Mouse (Mus musculus) kidney, postnatal 36 days (tissue): ENCODE results near the gene Aadac.

Experiments used
- DNase-seq, 2 experiments: peaks; one replicate each; pipeline ENCODE4 v3.0.0; 2021 to 2022; ENCODE audit warnings: mixed read lengths in 2 of 2

The Aadac gene

DNA sequence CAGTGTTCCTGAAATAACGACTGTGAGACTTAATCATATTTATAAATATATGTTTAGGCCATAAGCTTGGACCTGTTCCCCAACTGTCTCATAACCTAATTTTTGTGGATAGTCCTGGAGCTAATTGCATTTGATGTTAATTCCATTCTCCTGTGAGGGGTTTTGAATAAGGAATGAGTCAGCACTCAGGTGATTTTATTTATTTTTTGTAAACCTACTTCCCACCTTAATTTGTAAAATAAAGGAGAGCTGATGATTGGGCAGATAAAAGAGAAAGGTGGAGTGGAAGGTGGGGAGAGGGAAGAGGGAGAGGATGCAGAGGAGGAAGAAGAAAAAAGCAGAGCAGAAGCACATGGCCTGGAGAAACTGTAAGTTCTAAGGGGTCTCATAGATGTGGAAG lies at the start of gene Aadac:
Gene Aadac (plus strand): TSS at position 301 of the 400 bp plus-strand sequence.
- no peak for DNase-seq

DNA sequence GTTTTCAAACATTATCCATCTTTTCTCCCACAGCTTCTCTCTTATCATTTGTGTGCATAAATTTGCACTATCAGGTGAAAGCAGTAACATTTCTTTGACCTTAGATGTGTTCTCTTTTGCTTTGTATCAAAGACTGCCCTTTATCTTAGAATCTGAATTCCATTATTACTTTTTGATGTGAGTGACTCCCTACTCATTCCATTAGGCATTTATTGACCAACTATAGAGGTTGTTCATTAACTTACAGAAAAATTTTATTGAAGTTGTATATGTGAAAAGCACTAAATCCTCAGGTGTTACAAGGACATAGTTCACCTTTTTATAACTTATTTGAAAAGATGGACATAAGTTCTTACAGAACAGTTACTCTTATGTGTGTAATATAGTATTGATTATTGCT lies 21.9 kb upstream of the Aadac start:
- DNase-seq: no peak

DNA sequence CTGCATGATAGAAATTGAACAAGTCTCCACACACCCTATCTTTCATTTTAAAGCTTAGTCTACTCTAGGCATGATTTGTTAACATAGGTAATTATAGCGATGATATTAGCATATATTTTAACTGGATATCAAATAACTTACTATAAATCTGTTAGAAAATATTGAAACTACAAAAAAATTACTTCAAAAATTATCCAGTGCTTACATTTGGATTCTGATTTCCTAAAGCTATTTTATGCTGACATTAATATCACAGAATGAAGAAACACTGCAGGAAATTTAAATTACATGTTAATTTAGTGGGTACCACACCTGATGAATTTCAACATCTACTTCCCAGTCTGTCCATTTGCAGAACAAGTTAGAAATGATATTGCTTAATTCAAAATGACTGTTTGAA lies 19.1 kb upstream of the Aadac start, which contains the start of gene Aadacl2:
Gene Aadacl2 (plus strand): TSS at position 301 of the 400 bp plus-strand sequence.
- no peak for DNase-seq

DNA sequence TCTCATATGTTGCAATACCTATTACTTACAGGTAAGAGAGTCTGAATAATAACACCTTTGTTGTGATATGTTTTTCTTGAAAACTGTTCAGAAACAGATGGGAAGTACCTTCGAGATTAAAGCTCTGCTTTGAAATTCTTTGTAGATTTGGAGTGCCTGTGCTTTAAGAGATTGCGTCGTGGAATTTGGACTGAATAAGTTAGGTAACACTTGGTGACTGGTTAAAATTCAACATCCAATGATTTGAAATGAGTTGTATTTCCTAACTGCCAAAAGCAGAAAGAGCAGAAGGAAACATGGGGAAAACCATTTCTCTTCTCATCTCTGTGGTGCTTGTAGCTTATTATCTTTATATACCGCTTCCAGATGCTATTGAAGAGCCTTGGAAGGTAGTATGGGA lies 6.0 kb downstream of the Aadac start:
- peak; percentile 4 to 68 for DNase-seq

DNA sequence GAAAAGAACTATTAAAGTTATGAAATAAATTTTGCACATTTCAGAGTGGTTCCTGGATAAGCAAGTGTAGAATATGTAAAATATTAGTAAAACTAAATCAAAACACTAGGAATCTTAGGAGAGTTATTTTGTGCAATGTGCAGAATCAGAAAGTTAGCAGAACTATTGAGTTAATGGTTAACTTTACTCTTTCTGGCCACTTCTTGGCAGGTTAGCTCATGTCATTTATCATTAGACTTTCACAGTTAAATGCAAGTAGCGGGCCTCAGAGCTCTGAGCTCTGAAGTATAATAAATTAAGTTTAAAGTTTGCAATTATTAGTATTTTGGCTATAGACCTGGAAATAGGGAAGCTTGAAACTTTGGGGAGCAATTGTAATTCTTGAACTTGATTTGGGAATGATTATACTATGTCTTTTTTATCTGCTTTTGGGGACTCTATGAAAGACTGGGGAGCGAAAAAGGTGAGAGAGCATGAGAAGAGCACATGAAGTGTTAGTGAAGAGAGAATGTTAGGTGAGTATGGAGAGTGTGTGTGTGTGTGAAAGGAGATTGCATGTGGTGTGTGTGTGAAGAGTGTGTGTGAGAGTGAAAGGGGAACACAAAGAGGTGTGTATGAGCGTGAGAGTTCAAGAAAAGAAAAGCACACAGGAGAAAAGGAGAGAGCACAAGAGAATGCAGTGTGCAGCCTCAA lies 20.9 kb downstream of the Aadac start:
- peak in 1 of 2 experiments; percentile 41 for DNase-seq

DNA sequence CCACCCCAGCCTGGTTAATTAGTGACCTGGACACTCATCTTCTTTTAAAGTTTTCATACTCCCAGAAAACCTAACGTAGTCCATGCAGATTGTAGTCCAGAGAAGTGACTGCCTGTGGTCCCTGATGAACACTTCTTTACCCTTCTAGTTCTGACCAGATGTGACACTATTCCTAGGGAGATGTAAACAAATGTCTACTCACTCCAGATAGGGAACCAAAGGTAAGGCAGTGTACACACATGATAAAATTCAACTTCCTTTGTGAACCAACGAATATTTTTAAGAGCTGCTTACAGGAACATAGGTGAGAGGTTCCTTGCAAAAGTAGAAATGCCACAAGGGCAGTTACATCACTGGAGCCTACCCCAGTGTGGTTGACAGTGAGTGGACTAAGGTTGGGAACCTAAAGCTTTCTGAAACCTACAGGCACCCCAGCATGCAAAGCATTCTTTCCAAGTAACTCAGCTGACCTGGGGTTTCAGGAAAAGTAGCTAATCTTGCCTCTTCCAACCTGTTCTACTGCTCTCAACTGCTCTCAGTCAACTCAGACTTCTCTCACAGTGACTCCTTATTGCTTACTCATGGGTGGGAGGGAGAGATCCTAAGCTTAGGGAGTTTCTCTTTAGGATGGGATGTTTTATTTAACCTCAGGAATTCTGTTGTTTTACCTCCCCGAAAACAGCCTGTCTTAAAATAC lies 27.9 kb downstream of the Aadac start:
- no peak for DNase-seq

DNA sequence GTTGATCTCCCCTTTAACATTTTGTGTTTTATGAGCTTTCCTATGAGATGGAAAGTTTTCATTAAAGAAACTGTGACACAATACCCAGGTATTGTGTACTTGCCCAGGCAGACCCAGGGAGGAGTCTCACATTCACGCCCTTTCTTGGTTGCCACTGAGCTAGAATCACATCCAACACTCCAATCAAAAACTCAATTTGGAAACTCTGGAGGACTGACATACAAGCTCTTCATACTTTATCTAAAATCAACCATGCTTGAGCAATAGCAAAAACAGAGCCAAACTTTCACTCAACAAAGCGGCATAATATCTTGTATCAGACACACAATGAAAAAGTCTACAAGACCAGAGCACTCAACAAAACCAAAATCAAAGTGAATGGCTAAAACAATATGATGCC lies 28.4 kb downstream of the Aadac start:
- no peak for DNase-seq

DNA sequence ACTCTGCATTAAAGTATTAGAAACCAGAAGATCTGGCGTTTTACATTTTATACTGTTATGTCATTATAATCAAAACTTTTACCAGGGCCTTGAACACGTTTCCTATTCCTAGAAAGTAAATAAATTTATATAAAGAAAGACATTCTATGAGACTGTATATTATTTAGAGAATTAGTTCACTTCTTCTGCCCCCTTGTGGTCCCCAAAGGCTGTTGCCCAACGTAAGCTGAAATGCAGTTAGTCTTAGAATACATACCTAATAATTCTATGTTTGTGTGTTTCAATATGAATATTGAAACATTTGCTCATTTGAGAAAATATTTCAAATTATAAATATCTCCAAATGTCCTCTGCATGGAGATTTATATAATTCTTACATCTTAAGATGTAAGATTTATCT lies 30.9 kb downstream of the Aadac start:
- peak; percentile 20 to 31 for DNase-seq

DNA sequence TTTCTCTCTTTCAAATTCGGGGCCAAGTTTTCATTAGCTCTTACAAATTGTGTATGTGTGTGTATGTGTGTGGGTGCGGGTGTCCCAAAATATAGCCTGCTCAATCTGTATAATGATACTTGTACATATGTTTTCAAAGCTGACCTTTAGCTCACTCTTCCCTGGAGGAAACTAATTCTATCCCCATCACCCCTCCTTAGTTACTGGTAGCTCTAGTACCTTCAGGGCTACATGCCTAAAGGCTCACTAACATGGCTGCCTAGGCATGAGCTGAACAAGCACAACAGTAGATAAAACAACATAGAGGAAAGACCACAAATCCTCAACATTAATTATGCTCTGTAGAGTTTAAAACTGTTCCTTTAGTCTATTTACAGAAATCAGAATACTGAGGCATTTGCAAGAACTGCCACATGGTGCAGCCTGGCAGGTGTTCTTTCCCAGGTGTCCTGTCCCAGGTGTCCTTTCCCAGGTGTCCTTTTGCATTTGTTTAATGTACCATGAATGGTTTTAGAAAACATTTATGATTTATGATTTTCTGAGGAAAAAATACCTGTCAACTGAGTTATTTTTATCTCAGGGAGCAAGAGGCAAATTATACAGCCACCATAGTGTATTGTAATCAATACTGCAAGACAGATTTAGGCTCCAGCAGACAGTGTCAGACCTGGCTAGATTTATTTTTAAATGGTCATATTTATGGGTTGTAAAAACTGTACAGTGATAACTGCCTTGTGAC lies 31.7 kb downstream of the Aadac start:
- DNase-seq: no peak

DNA sequence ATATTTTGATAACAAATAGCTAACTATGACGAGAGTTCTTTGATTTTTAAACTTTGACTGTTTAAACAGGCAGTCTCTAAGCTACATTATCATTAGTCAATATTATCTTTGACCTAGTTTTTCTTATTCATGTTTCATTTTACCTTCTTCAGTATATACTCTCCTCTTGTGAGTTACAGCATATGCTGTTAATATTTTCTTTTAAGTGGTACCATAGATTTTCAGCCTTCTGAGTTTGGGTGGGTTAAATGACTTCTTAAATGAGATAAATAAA lies 32.2 kb downstream of the Aadac start:
- DNase-seq: no peak

DNA sequence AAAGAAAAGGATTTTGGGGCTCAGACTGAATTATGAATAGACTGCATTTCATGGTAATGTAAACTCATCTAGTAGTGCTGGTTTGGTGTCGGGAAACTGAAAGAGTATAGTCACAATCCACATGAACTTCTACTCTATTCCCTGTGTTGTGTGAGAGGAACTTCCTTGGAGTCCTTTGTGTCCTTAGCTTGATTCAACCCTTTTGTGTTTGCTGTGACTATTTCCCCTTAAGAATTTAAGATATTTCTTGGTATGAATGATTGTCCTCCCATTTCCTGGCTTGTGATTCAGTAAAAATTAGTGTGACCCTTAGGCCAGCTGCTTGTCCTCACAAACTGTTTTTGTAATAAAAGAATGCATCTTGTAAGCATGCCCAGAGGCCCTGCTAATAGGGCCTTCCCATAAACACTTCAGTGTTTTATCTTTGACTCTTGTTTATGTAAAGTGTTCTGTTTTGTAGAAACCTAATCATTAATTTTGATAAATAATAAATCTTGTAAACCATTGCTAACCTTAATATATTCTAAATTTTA lies 53.4 kb downstream of the Aadac start:
- DNase-seq: peak; percentile 13 to 51

DNA sequence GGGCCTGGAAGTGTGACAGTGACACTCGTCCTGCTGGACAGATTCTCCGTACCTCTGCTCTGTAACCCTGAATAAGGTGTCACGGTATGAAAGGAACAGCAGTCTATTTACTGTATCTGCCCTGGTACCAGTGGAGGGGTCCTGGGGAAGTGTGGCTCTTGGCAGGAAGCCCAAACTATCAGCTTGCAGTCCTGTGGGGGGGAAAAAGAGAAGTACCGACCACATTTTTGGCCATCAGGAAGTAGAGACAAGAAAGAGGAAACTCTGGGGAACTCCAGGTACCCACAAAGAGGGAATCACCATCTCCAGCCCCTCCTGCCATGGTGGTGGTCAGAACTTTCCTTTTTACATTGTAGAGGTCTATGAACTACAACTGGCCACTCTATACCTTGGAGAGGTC lies 55.1 kb downstream of the Aadac start:
- peak in 1 of 2 experiments; percentile 12 for DNase-seq

DNA sequence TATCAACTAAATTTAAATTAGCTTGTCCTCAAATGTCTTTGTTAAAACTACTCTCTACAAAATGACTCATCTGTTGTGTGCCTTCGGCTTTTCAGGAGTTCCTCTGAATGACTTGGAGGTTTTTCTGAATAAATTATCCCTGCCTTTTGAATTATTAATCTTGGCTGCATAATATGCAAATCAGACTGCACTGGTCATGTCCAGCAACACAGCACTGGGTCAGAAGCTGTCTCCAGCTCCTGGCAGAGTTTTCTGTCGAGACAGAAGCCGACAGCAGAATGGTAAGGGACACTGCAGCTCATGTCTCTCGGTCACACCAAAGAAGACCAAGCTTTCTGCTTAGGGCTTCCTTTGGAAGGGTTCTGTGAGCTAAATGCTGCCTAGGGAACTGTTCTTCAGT lies 56.1 kb downstream of the Aadac start, which contains the start of gene Sucnr1:
Gene Sucnr1 (plus strand): TSS at position 222 of the 400 bp plus-strand sequence.
- peak; percentile 60 to 67 for DNase-seq

DNA sequence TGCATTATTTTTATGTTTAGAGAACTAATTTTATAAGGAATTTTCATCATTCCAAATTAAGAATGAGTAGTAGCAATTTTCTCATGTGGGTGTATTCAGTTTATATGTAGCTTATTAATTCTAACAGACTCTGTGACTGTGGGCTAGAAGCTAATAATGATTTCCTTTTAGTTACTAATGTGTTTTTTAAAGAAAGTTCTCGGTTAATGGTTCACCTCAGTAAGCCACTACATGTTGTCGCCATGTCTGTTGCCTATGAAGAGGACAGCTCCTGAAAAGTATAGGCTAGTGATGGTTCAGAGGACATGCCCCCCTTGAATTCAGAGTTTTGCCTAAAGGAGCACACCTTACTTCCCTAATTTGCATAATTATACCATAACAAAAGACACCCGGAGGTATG lies 57.2 kb downstream of the Aadac start:
- DNase-seq: no peak

DNA sequence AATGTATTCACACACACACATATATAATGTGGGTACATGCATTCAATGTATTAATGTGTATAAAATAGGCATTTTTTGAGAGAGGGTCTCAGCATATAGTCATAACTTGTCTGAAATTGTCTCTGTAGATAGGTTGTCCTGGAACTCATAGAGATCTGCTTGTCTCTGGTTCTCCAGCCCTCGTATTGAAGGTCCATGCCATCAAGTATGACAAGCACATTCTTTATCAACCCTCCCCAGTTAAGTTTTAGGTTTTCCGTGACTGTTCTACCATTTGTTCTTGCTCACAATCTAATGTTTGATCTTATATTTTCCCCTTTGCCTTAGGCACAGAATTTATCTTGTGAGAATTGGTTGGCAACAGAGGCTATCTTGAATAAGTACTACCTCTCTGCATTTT lies 60.2 kb downstream of the Aadac start:
- DNase-seq: no peak
